ENCODE assay signal across 24 mouse cellular contexts in genomic region chr7:25419536-25419935, GRCm38 (mm10). TPM values are rescaled to one million over a fixed set of nuclear protein-coding genes. Genes with fewer than 3 reads are reported as not detected.
"Had no signal": no experiment of that assay in that cellular context is flagged by ENCODE, and none has a peak within 500 bp of the region (broad histone marks: within the 10 kb centered on the region; RNA-seq: fewer than 3 reads in every experiment).

No protein-coding gene starts in this region.

- H3K36me3 ChIP-seq: midbrain, embryonic 10.5 days; midbrain, embryonic 12.5 days; neural tube, embryonic 13.5 days; neural tube, embryonic 15.5 days had no signal

- H3K4me3 ChIP-seq: midbrain, embryonic 10.5 days; midbrain, embryonic 12.5 days; myocyte; neural tube, embryonic 13.5 days; neural tube, embryonic 15.5 days had no signal

- H3K4me1 ChIP-seq: midbrain, embryonic 12.5 days; neural tube, embryonic 13.5 days; neural tube, embryonic 15.5 days had no signal

- H3K4me2 ChIP-seq: lung, embryonic 14.5 days; midbrain, embryonic 12.5 days; neural tube, embryonic 13.5 days; neural tube, embryonic 15.5 days had no signal

- DNase-seq: lung, adult 18-20 months; lung, embryonic 14.5 days; lung, postnatal 10 days; lung, postnatal 4 days; midbrain, embryonic 14.5 days; retina, postnatal 1 day; right cerebral cortex, adult 18-20 months; right cerebral cortex, postnatal 25 days; right cerebral cortex, postnatal 4 days; spleen, adult 18-20 months; thymus, adult 18-20 months; thymus, postnatal 36 days had no signal

- H3K9me3 ChIP-seq: midbrain, embryonic 10.5 days; midbrain, embryonic 12.5 days; neural tube, embryonic 13.5 days; neural tube, embryonic 15.5 days had no signal

- H3K9ac ChIP-seq: liver, embryonic 14.5 days; lung, embryonic 14.5 days; midbrain, embryonic 12.5 days; neural tube, embryonic 13.5 days; neural tube, embryonic 15.5 days had no signal

- H3K27ac ChIP-seq: liver, embryonic 14.5 days; midbrain, embryonic 10.5 days; midbrain, embryonic 12.5 days; neural tube, embryonic 13.5 days; neural tube, embryonic 15.5 days had no signal

- ATAC-seq: midbrain, embryonic 16.5 days had no signal

RNA-seq across cellular contexts. Expression of gene Cxcl17, which starts 6.8 kb away (rescaled TPM):
- polyA plus RNA-seq: liver, embryonic 14.5 days; lung, embryonic 14.5 days; lung, embryonic 16.5 days; neural tube, embryonic 11.5 days; small intestine, adult 2 months had no signal

RNA-seq across cellular contexts. Expression of gene Cnfn, which starts 50.0 kb away (rescaled TPM):
- polyA plus RNA-seq: liver, embryonic 14.5 days; liver, embryonic 16.5 days; lung, embryonic 14.5 days; midbrain, embryonic 10.5 days; midbrain, embryonic 12.5 days; midbrain, embryonic 14.5 days; midbrain, embryonic 16.5 days; myocyte; neural tube, embryonic 11.5 days; neural tube, embryonic 13.5 days; stomach, embryonic 14.5 days had no signal

RNA-seq across cellular contexts. Expression of gene Ceacam1, which starts 57.9 kb away (rescaled TPM):
- polyA plus RNA-seq: myocyte had no signal
